ENCODE assay signal across 7 mouse cellular contexts in the genomic region with DNA sequence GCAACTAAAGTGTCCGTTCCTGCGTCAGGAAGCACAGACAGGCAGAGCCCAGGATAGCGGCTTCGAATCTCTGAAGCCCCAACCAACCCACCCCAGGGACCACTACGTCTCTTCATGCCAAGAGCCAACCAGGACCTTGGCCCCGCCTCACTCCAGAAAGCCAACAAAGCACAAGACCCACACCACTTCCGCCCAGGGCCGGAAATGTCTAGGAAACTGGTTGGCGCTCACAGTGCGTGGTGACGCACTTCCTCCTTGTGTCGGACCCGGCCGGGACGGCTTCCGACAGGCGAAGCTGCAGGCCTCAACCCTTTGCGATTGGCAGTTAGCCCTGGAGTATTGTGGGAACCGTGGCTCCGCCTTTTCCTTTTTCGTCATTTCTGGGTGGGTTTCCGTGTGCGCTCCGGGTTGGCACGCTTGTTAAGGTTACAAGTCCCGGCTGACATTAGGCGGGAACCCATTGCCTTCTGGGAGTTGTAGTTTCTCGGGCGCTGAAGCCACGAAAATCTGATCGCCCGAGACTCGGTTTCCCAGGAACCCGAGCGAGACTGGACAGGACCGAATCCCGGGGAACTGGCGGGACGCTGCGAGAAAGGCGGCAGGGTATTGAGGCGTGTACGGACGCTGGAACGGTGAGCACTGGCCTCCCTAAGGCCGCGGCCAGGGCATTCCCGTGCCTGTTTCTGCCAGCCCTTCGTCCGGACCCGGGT. TPM values are rescaled to one million over a fixed set of nuclear protein-coding genes. Genes with fewer than 3 reads are reported as not detected.
DNase-seq lines count a peak whose midpoint lies in the region; ATAC-seq lines count a peak whose summit lies in the region.

Gene Tssc4 (plus strand): TSS at position 368 of the 710 bp plus-strand sequence.

- no peaks in the 10 kb centered on the region for H3K27me3 ChIP-seq in intestine, embryonic 15.5 days (replicated peaks)
- H3K27me3 ChIP-seq in midbrain, embryonic 10.5 days (ENCODE audit: low read depth, poor library complexity, severe bottlenecking), result no peaks in the 10 kb centered on the region

- H3K9ac ChIP-seq in intestine, embryonic 15.5 days, result peak within 1 kb of the TSS; percentile 82

- intact Hi-C loops in gastrocnemius, postnatal 36 days (cut with DNase I), result loop anchor here (2.0 kb wide), 1 partner anchor 16 kb away; the partner anchor contains the start of gene Cd81
- intact Hi-C loops in left cerebral cortex, postnatal 25 days (cut with DNase I), result loop anchor here (1.0 kb wide), 2 partner anchors 15 to 61 kb away; no protein-coding TSS in a partner anchor

- H3K4me3 ChIP-seq in intestine, embryonic 15.5 days (replicated peaks), result peak within 1 kb of the TSS; percentile 80
- peak within 1 kb of the TSS; percentile 93 for H3K4me3 ChIP-seq in midbrain, embryonic 10.5 days

- DNase-seq in adrenal gland, adult 2 months, result peak; percentile 98
- peak; percentile 99 for DNase-seq in embryo, embryonic 11.5 days (ENCODE audit: low read depth, low spot score)
- DNase-seq in gastrocnemius, postnatal 36 days, result peak; percentile 95 to 96
- DNase-seq in left cerebral cortex, postnatal 25 days (ENCODE audit: low spot score in 2 of 2), result peak; percentile 99 to 100
- peak; percentile 99 for DNase-seq in midbrain, embryonic 10.5 days (ENCODE audit: low spot score)
- DNase-seq in right cerebral cortex, postnatal 4 days, result peak; percentile 94

- H3K36me3 ChIP-seq in intestine, embryonic 15.5 days, result peaks cover 29% of the 10 kb centered on the region
- peaks cover 55% of the 10 kb centered on the region for H3K36me3 ChIP-seq in midbrain, embryonic 10.5 days

- peaks cover 21% of the 10 kb centered on the region for H3K4me1 ChIP-seq in intestine, embryonic 15.5 days (replicated peaks)
- peaks cover 38% of the 10 kb centered on the region for H3K4me1 ChIP-seq in midbrain, embryonic 10.5 days

- WGBS in intestine, embryonic 15.5 days, result under 1% methylated on average over 51 of the region's 51 CpGs
- WGBS in midbrain, embryonic 10.5 days, result under 1% methylated on average over 51 of the region's 51 CpGs

- H3K9me3 ChIP-seq in intestine, embryonic 15.5 days, result no peaks in the 10 kb centered on the region
- H3K9me3 ChIP-seq in midbrain, embryonic 10.5 days (replicated peaks), result no peaks in the 10 kb centered on the region

- peak; percentile 97 for ATAC-seq in intestine, embryonic 15.5 days

- peak within 1 kb of the TSS; percentile 92 for H3K27ac ChIP-seq in intestine, embryonic 15.5 days
- peak within 1 kb of the TSS; percentile 92 for H3K27ac ChIP-seq in midbrain, embryonic 10.5 days (replicated peaks)

- peak within 1 kb of the TSS; percentile 96 for H3K4me2 ChIP-seq in intestine, embryonic 15.5 days (replicated peaks)

RNA-seq across cellular contexts. Expression of gene Tssc4, which starts in this region (rescaled TPM):
- 10 to 100 TPM; 23.3 to 30.9 TPM for total RNA-seq in adrenal gland, adult 2 months (2021)
- 120 and 142 TPM in 2 replicates for polyA plus RNA-seq in adrenal gland, adult 2 months (2012; rRNA removed)
- 1 to 10 TPM; 7.8 to 8.4 TPM for total RNA-seq in gastrocnemius, postnatal 36 days (2021)
- polyA plus RNA-seq in intestine, embryonic 15.5 days (2015; fragmentation: Nextera tagmentation; extraction: Ambion mirVana), result 76.0 and 76.2 TPM in 2 replicates
- 10 to 100 TPM; 40.1 to 45.4 TPM for total RNA-seq in left cerebral cortex, postnatal 25 days (2021)
- 136 and 142 TPM in 2 replicates for polyA plus RNA-seq in midbrain, embryonic 10.5 days (2016; fragmentation: Nextera tagmentation; extraction: Ambion mirVana)

Comparison
In these comparisons a context has a peak if more than half of its experiments do, and no peak if none do; other contexts are left out.
1. Peak in every context shown above with its lines: DNase-seq, ATAC-seq, H3K4me3 ChIP-seq and H3K27ac ChIP-seq.